Mouse (Mus musculus): ENCODE data around the gene Nlgn3. TPM values are rescaled to one million over a fixed set of nuclear protein-coding genes. Genes with fewer than 3 reads are reported as not detected.
A peak's percentile ranks its signal among the peaks of the same experiment; 100 is the strongest.

Gene Nlgn3
- polyA plus RNA-seq, 1 experiment from 2014 or later, result 25.1 TPM

DNA sequence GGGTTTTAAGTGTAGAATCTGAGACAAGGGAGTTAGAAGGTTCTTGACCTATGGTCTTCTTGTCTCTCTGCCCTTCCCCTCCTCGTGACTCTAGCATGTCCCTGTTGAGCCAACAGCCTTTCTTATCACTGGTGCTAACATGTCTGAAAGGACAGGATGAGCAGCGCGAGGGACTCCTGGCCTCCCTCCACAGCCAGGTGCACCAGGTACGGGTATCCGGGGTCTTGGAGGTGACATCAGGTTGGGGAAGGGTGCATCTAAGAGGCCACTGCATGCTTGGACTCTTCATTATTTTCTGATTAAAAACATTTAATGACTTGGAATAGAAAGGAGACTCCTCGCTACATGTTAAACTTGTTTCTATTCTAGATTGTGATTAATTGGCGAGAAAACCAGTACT is 9.9 kb upstream of the Nlgn3 start:
- Histone ChIP-seq H3K9ac (ENCODE audit: low read length) (no peak overlapping the region), H3K36me3 (ENCODE audit: control insufficient read depth, insufficient read depth, low read length) (peaks cover 7% of the 10 kb centered on the region), H3K4me1 (ENCODE audit: control insufficient read depth, insufficient read depth, low read length) (no peaks in the 10 kb centered on the region), H3K27me3 (ENCODE audit: control insufficient read depth, insufficient read depth, low read length) (no peaks in the 10 kb centered on the region), H3K9me3 (ENCODE audit: control insufficient read depth, low read length) (no peaks in the 10 kb centered on the region), H3K27ac (ENCODE audit: low read depth, low read length) (no peak overlapping the region), H3K4me3 (ENCODE audit: low read depth, low read length) (no peak overlapping the region), H3K4me2 (ENCODE audit: low read depth) (no peak overlapping the region)
- no peak for DNase-seq (ENCODE audit: low spot score)
- no peak for ATAC-seq (ENCODE audit: insufficient read depth, low FRiP score, low TSS enrichment)
- WGBS, result 85% methylated on average over 7 of the region's 7 CpGs

DNA sequence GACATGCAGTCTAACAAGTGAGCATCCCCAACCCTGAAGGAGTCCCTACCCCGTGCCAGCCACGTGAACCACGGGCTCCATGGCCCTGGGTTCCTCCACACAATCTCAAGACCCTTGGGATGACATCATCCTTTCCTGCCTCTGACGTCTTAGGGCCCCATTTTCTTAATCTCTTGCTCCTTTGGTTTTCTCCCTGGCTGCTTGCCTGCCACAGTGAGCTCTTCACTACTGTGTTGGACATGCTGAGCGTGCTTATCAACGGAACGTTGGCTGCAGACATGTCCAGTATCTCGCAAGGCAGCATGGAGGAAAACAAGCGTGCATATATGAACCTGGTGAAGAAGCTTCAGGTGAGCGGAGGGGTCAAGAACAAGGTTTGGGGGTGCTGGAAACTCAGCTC is 8.9 kb upstream of the Nlgn3 start:
- H3K4me3 ChIP-seq (ENCODE audit: low read depth, low read length), result no peak overlapping the region
- DNase-seq (ENCODE audit: low spot score) (no peak), ATAC-seq (ENCODE audit: insufficient read depth, low FRiP score, low TSS enrichment) (no peak)
- WGBS, result 87% methylated on average over 10 of the region's 10 CpGs
- H3K27me3 ChIP-seq (ENCODE audit: control insufficient read depth, insufficient read depth, low read length), result no peaks in the 10 kb centered on the region
- H3K9ac ChIP-seq (ENCODE audit: low read length), result no peak overlapping the region
- no peak overlapping the region for H3K4me2 ChIP-seq (ENCODE audit: low read depth)
- no peaks in the 10 kb centered on the region for H3K9me3 ChIP-seq (ENCODE audit: control insufficient read depth, low read length)
- H3K27ac ChIP-seq (ENCODE audit: low read depth, low read length), result no peak overlapping the region
- H3K4me1 ChIP-seq (ENCODE audit: control insufficient read depth, insufficient read depth, low read length), result no peaks in the 10 kb centered on the region
- H3K36me3 ChIP-seq (ENCODE audit: control insufficient read depth, insufficient read depth, low read length), result peaks cover 7% of the 10 kb centered on the region

DNA sequence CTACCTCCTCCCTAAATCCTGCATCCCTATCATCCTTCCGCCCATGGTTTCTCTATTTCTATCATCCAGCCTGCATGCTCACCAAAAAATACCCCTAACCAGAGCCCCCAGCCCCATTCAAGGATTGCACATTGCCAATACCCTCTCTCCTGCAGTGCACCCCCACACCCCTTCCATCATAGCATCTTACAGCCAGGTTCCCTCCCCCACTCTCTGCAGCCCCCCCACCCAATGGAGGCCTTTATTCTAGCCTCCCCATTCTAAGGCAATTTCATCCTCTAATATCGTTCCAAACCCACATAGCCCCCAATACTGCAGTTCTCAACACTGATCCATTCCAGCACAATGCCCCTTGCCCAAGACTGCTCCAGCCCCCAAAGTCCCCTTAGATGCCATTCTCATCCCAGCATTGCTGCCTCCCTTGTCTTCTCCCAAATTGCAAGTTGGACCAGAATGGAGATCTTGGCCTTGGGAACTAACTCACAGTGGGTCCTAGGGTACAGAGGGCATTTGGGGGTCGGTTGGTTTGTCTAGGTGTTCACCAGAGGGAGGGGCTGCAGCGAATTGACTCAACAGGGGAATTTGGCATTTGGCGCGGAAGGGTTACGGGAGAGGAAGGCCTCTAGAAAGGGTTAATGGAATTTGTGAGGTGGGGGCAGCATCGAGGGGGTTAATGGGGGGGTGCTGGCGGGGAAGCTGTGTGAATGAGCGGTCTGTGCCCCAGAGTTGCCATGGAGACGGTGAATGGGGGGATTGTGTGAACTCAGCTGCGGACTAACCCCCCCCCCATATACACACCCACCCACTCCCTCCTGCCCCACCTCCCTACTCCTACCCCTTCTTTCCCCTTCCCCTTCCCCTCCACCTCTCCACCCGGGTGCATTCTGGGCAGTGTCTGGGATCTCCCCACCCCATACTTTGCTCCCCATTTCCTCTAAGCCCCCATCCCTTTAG is 782 bp downstream of the Nlgn3 start:
- ATAC-seq (ENCODE audit: insufficient read depth, low FRiP score, low TSS enrichment) (peak; percentile 83), DNase-seq (ENCODE audit: low spot score) (peak; percentile 51)
- no peaks in the 10 kb centered on the region for H3K4me1 ChIP-seq (ENCODE audit: control insufficient read depth, insufficient read depth, low read length)
- 15% methylated on average over 10 of the region's 13 CpGs for WGBS
- no peaks in the 10 kb centered on the region for H3K27me3 ChIP-seq (ENCODE audit: control insufficient read depth, insufficient read depth, low read length)
- no peaks in the 10 kb centered on the region for H3K9me3 ChIP-seq (ENCODE audit: control insufficient read depth, low read length)
- H3K36me3 ChIP-seq (ENCODE audit: control insufficient read depth, insufficient read depth, low read length), result no peaks in the 10 kb centered on the region; the same call in 1 of the 2 replicates
- H3K4me3 ChIP-seq (ENCODE audit: low read depth, low read length), result peak overlapping the region; percentile 37
- peak overlapping the region; percentile 46 for H3K4me2 ChIP-seq (ENCODE audit: low read depth)
- peak overlapping the region; percentile 52 for H3K9ac ChIP-seq (ENCODE audit: low read length)
- 0 out of 2 replicates have a peak overlapping the region, but pooled peaks have one; percentile 20 for H3K27ac ChIP-seq (ENCODE audit: low read depth, low read length)

DNA sequence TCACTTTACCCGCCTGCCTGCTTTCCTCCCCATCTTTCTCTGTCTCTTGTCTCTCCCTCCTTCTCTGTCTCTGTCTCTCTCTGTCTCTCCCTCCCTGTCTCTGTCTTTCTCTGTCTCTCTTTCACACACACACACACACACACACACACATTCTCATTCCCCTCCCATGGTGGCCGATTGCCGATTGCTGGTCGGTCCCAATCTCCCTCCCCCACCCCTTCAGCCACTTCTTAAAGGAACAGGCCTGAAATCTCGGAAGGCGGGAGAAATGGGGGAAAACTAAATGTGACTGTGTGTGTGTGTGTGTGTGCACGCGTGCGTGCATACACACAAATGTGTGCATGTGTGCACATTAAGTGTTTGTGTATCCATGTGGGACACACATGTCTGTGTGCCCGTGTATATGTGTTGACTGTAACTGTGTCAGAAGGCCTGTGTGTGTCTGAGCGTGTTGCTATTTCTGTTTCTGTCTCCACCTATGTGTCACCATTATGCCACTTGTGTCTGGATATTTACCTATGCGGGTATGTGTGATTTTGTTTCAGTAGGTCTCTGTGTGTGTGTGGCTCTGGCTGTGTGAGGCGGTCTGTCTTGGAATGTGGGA is 1.6 kb downstream of the Nlgn3 start:
- 33% methylated on average over 12 of the region's 13 CpGs for WGBS
- H3K27me3 ChIP-seq (ENCODE audit: control insufficient read depth, insufficient read depth, low read length), result 0 out of 2 replicates have a peak, but pooled peaks cover 3% of the 10 kb centered on the region
- H3K4me2 ChIP-seq (ENCODE audit: low read depth), result peak overlapping the region; percentile 46
- no peaks in the 10 kb centered on the region for H3K4me1 ChIP-seq (ENCODE audit: control insufficient read depth, insufficient read depth, low read length)
- peak overlapping the region; percentile 37 for H3K4me3 ChIP-seq (ENCODE audit: low read depth, low read length)
- DNase-seq (ENCODE audit: low spot score) (peak; percentile 53), ATAC-seq (ENCODE audit: insufficient read depth, low FRiP score, low TSS enrichment) (peak; percentile 21; the same call in 1 of the 2 replicates)
- H3K9ac ChIP-seq (ENCODE audit: low read length), result 0 out of 2 replicates have a peak overlapping the region, but pooled peaks have one; percentile 23
- H3K27ac ChIP-seq (ENCODE audit: low read depth, low read length), result peak overlapping the region; percentile 20; the same call in 1 of the 2 replicates
- no peaks in the 10 kb centered on the region; the same call in 1 of the 2 replicates for H3K36me3 ChIP-seq (ENCODE audit: control insufficient read depth, insufficient read depth, low read length)
- H3K9me3 ChIP-seq (ENCODE audit: control insufficient read depth, low read length), result no peaks in the 10 kb centered on the region

DNA sequence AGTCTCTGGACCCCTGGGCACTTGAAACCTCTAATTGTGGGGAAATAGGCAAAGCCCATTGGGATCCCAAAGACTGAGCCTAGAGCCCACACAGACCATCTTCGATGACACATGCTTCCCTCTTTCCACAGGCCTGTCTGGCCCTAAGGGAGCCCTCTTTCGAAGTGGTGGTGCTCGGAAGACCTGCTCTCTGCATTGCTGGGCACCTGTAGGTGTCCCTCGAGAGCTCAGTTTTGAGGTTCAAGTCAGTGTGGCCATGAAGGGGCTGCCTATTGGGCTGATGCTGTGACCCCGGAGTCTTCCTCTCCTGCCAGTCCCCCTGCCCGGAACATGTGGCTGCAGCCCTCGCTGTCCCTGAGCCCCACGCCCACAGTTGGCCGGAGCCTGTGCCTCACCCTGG is 2.7 kb downstream of the Nlgn3 start:
- WGBS, result 70% methylated on average over 9 of the region's 9 CpGs
- H3K9ac ChIP-seq (ENCODE audit: low read length), result no peak overlapping the region
- no peaks in the 10 kb centered on the region; the same call in 1 of the 2 replicates for H3K36me3 ChIP-seq (ENCODE audit: control insufficient read depth, insufficient read depth, low read length)
- ATAC-seq (ENCODE audit: insufficient read depth, low FRiP score, low TSS enrichment) (no peak), DNase-seq (ENCODE audit: low spot score) (no peak)
- no peaks in the 10 kb centered on the region for H3K4me1 ChIP-seq (ENCODE audit: control insufficient read depth, insufficient read depth, low read length)
- no peak overlapping the region for H3K4me2 ChIP-seq (ENCODE audit: low read depth)
- H3K27ac ChIP-seq (ENCODE audit: low read depth, low read length), result no peak overlapping the region
- H3K4me3 ChIP-seq (ENCODE audit: low read depth, low read length), result no peak overlapping the region
- 0 out of 2 replicates have a peak, but pooled peaks cover 3% of the 10 kb centered on the region for H3K27me3 ChIP-seq (ENCODE audit: control insufficient read depth, insufficient read depth, low read length)
- no peaks in the 10 kb centered on the region for H3K9me3 ChIP-seq (ENCODE audit: control insufficient read depth, low read length)

DNA sequence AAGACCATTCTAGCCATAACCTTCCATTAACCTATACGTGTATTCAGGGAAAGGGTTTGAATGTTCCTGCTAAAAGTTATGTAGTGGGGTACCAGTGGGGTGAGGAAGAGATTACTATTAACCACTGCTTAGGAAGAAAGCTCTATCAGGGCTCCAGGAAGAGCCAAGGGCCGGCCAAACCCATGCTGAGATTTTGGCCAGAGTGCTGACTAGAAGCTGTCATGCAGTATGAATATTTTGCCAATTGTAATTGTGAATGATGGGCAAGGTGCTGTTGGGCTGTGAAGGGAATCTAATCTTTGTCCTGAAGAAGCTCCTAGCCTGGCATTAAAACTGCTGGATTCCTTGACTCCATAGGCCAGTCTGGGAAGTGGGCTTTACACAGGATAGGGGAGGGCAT is 5.7 kb downstream of the Nlgn3 start:
- WGBS, result 58% methylated on average over 2 of the region's 2 CpGs
- H3K9me3 ChIP-seq (ENCODE audit: control insufficient read depth, low read length), result no peaks in the 10 kb centered on the region
- no peak for ATAC-seq (ENCODE audit: insufficient read depth, low FRiP score, low TSS enrichment)
- no peaks in the 10 kb centered on the region for H3K4me1 ChIP-seq (ENCODE audit: control insufficient read depth, insufficient read depth, low read length)
- 0 out of 2 replicates have a peak, but pooled peaks cover 3% of the 10 kb centered on the region for H3K27me3 ChIP-seq (ENCODE audit: control insufficient read depth, insufficient read depth, low read length)
- H3K27ac ChIP-seq (ENCODE audit: low read depth, low read length), result no peak overlapping the region
- no peaks in the 10 kb centered on the region for H3K36me3 ChIP-seq (ENCODE audit: control insufficient read depth, insufficient read depth, low read length)
- H3K9ac ChIP-seq (ENCODE audit: low read length), result no peak overlapping the region
- H3K4me2 ChIP-seq (ENCODE audit: low read depth), result no peak overlapping the region
- H3K4me3 ChIP-seq (ENCODE audit: low read depth, low read length), result no peak overlapping the region
- DNase-seq (ENCODE audit: low spot score), result no peak

DNA sequence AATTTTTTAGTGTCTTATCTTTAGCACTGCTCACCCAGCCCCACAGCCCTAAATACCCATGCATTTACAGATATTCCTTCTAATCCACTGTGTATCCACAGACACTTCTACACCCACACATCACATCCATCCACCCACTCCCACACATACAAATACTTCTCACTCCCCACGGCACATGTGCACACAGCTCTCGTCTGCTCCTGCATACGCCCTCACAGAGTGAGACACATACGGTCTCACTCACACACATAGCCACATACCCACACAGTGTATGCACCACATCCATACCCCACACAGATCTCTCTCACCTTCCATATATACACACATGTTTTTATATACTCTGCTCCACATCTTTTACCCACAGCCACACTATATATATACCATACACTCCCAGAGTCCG is 10.3 kb downstream of the Nlgn3 start:
- Histone ChIP-seq H3K4me2 (ENCODE audit: low read depth) (no peak overlapping the region), H3K9ac (ENCODE audit: low read length) (no peak overlapping the region), H3K4me3 (ENCODE audit: low read depth, low read length) (no peak overlapping the region), H3K27ac (ENCODE audit: low read depth, low read length) (no peak overlapping the region), H3K27me3 (ENCODE audit: control insufficient read depth, insufficient read depth, low read length) (0 out of 2 replicates have a peak, but pooled peaks cover 3% of the 10 kb centered on the region), H3K36me3 (ENCODE audit: control insufficient read depth, insufficient read depth, low read length) (no peaks in the 10 kb centered on the region), H3K9me3 (ENCODE audit: control insufficient read depth, low read length) (no peaks in the 10 kb centered on the region), H3K4me1 (ENCODE audit: control insufficient read depth, insufficient read depth, low read length) (no peaks in the 10 kb centered on the region)
- WGBS, result 91% methylated on average over 5 of the region's 5 CpGs
- no peak for ATAC-seq (ENCODE audit: insufficient read depth, low FRiP score, low TSS enrichment)
- no peak for DNase-seq (ENCODE audit: low spot score)

DNA sequence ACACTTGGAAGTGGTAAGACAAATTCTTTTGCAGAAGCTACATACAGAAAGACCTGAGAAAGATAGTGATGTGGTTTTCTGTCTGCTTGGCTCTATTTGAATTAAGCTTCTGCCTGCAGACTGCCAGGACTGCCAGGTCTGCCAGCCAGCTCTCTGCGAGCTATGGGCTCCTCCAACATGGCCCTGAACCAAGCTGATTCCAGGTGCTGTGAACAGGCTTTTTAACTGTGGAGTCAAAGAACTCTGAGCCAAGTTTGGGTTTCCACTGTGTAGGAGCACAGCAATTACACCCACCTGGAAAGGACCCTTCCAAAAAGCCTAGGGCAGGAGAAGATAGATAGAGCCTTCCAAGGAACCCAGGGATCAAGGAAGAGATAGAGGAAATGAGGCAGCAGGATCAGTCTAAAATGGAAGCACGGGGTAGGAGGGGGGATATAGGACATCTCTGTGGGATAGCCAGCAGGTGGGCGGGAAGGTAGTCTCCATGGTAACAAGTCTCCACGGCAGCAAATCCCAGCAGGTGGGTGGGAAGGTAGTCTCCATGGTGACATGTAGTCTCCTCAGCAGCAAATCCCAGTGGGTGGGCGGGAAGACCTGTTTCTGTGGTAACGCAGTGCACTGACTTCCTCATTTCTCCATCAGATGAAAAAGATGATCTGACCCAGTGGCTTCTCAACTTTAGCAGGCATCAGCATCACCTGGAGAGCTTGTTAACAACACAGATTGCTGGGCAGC is 14.8 kb downstream of the Nlgn3 start:
- DNase-seq (ENCODE audit: low spot score), result peak; percentile 14

More for the DNA sequence above, 14.8 kb downstream of the Nlgn3 start:
- Histone ChIP-seq H3K4me1 (ENCODE audit: control insufficient read depth, insufficient read depth, low read length) (no peaks in the 10 kb centered on the region), H3K27me3 (ENCODE audit: control insufficient read depth, insufficient read depth, low read length) (no peaks in the 10 kb centered on the region), H3K4me2 (ENCODE audit: low read depth) (no peak overlapping the region), H3K4me3 (ENCODE audit: low read depth, low read length) (no peak overlapping the region), H3K27ac (ENCODE audit: low read depth, low read length) (no peak overlapping the region), H3K9me3 (ENCODE audit: control insufficient read depth, low read length) (no peaks in the 10 kb centered on the region), H3K36me3 (ENCODE audit: control insufficient read depth, insufficient read depth, low read length) (no peaks in the 10 kb centered on the region), H3K9ac (ENCODE audit: low read length) (no peak overlapping the region)
- ATAC-seq (ENCODE audit: insufficient read depth, low FRiP score, low TSS enrichment), result no peak; the same call in 1 of the 2 replicates
- WGBS, result 27% methylated on average over 6 of the region's 6 CpGs
